Mouse (Mus musculus): ENCODE measurements around the gene Prr29.

Prr29 gene

GRCm38 (mm10) chr11:106411157-106411556, 45.9 kb downstream of the Prr29 start:
- DNase-seq: no peak

DNA sequence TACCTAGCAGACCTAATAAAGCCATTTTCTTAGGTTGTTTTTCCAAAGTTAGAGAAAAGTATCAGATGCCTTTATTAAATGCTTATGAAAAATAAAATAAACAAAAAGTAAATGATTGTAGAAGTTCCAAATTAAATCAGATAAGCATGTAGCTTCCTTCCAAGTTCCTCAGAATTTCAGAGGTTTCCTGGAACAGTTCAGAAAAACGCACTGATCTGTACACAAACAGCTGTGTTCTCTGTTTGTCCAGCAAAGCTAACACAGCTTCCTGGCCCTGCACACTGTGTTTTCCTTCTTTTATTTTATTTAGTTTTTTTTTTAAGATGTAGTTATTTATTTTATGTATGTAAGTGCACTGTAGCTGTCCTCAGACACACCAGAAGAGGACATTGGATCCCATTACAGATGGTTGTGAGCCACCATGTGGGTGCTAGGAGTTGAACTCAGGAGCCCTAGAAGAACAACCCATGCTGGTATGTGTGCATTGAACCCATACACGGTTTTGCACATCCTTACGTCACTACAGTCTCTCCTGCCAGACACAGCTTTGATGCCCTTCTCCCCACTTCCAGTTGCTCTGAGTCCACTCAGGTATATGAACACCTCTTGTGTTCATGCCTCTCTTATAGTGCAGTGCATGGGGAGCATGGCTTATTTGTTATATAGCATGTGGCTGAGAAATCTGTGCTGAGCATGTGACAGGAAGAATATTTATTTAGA, 47.5 kb downstream of the Prr29 start:
- no peak for DNase-seq

DNA sequence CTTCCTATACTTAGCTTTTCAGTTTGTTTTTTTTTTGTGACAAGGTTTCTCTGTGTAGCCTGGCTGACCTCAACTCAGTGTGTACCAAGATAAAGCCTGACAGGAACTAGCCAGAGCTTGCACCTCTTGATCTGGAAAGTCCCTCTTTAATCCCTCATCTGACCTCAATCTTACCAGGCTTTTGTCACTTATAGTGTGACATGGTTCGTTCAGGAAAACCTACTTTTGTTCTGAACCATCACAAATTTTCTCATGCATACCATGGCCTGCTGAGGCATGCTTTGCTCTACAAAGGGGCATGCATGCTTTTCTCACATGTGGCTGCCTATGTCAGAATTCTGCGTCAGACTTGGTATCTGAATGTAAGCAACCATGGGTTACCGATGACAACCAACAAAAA, 51.1 kb downstream of the Prr29 start:
- no peak for DNase-seq

GRCm38 (mm10) chr11:106417860-106418259, 52.6 kb downstream of the Prr29 start:
- DNase-seq: no peak

- peak; percentile 85 for DNase-seq
These were observed 53.4 kb downstream of the Prr29 start for GRCm38 (mm10) chr11:106418622-106419196.

DNA sequence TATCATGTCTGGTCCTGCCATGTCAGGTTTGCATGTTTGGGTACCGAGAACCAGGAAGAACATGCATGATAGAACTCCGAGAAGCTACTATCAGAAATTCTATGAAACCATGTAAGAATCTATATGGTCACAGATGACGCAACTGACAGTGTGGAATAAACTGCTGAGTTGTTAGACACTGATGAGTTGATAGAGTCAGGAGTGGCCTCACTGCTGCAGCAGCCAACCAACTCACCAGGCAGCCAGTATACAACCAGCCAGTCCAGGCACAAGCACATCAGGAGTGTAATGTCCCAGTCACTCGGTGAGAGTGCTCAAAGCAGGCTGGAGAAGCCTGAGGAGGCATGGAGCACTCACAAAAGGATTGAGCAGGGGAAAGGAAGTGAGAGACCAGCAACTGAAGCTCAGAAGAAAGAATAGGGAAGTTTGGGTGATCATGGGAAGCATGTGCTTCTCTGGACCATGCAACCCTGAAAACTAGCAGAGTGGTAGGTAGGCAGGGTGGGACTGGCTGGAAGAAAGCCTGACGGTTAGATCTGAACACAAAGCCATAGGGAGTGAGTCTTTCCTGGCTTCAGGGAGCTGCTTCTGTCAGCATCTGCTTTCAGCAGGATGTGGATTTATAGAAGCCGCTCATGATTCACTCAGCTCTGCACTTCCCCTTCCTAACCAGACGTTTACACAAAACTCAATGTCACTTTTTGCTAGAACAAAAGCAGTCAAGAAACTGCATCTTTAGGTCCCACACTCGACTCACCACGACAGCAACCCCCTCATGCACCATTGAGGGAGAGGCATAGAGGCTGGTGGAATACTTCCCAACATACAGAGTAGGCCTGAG, 54.2 kb downstream of the Prr29 start:
- DNase-seq: no peak

GRCm38 (mm10) chr11:106425201-106425600, 59.9 kb downstream of the Prr29 start:
- no peak for DNase-seq

DNA sequence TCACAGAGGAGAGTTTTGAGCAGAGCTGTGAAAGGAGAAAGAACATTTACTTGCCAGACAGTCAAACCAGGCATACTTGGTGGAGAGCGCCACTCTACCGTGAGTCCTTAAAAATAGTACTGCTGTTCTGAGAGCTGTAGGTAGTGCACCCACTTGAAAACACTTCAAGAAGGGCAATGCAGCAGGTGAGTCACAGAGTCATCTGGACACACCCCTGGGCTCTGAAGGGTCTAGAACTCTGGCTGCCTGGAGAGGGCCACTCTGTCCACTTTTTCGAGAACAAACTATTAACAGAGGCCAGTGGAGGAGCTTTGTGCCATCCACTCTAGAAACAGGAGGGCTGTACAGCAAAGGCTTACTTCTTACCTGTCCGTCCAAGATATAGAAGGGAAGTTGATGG, 61.2 kb downstream of the Prr29 start:
- no peak for DNase-seq
